Mouse (Mus musculus): ENCODE results near the gene Asgr1. TPM values are rescaled to one million over a fixed set of nuclear protein-coding genes. Genes with fewer than 3 reads are reported as not detected.

Asgr1 gene
- total and polyA plus RNA-seq, 3 experiments, result not detected

GRCm38 (mm10) chr11:70103701-70104315 lies 49.9 kb downstream of the Asgr1 start:
- H3K4me2 ChIP-seq (ENCODE audit: insufficient read depth, low read depth, poor library complexity, severe bottlenecking), result no peak overlapping the region
- DNase-seq (ENCODE audit: extremely low read depth), result no peak
- H3K79me2 ChIP-seq (replicated peaks; ENCODE audit: control insufficient read depth, extremely low read depth, insufficient read depth, poor library complexity, severe bottlenecking), result no peaks in the 10 kb centered on the region
- H3K36me3 ChIP-seq (replicated peaks in 1 of 2; ENCODE audit: control insufficient read depth in 1 of 2, insufficient read depth in 1 of 2, low read length in 1 of 2), result no peaks in the 10 kb centered on the region
- TF ChIP-seq MAZ (IDR thresholded peaks at IDR 0.05; ENCODE audit: low read depth, low read length), result no peak
- no peak for TF ChIP-seq CHD2 (IDR thresholded peaks at IDR 0.05; ENCODE audit: low read length)
- no peak for TF ChIP-seq NELFE (IDR thresholded peaks at IDR 0.05; ENCODE audit: low read depth, low read length)
- H3K4me1 ChIP-seq (ENCODE audit: control insufficient read depth in 1 of 2, insufficient read depth in 2 of 2), result no peaks in the 10 kb centered on the region; a peak in 1 of 4 replicates
- no peak overlapping the region for H3K9ac ChIP-seq (ENCODE audit: insufficient read depth, low read depth)
- H3K27ac ChIP-seq (ENCODE audit: insufficient read depth, low read depth), result no peak overlapping the region
- H3K27me3 ChIP-seq (replicated peaks), result peaks cover 24% of the 10 kb centered on the region
- in situ Hi-C loops (cut with MboI; ENCODE audit: low pct_ligation_motif_present, low pct_unique_long_range_greater_than_20kb, low sequenced_read_pairs), result no loop called here
- H3K4me3 ChIP-seq (replicated peaks in 1 of 3; ENCODE audit: low read depth in 2 of 3, low read length in 2 of 3, poor library complexity in 1 of 3), result no peak overlapping the region
- peaks cover 4% of the 10 kb centered on the region for H3K9me3 ChIP-seq (replicated peaks; ENCODE audit: low read length)
- dilution Hi-C loops (cut with MboI; ENCODE audit: extremely low pct_ligation_motif_present, extremely low pct_unique_long_range_greater_than_20kb, low sequenced_read_pairs), result no loop called here

- H3K27ac ChIP-seq (ENCODE audit: insufficient read depth, low read depth), result no peak overlapping the region
- peaks cover 5% of the 10 kb centered on the region for H3K9me3 ChIP-seq (replicated peaks; ENCODE audit: low read length)
- H3K27me3 ChIP-seq (replicated peaks), result peaks cover 5% of the 10 kb centered on the region
- no peaks in the 10 kb centered on the region; a peak in 1 of 4 replicates for H3K4me1 ChIP-seq (ENCODE audit: control insufficient read depth in 1 of 2, insufficient read depth in 2 of 2)
- no peaks in the 10 kb centered on the region for H3K36me3 ChIP-seq (replicated peaks in 1 of 2; ENCODE audit: control insufficient read depth in 1 of 2, insufficient read depth in 1 of 2, low read length in 1 of 2)
- no peak overlapping the region for H3K4me3 ChIP-seq (replicated peaks in 1 of 3; ENCODE audit: low read depth in 2 of 3, low read length in 2 of 3, poor library complexity in 1 of 3)
- in situ Hi-C loops (cut with MboI; ENCODE audit: low pct_ligation_motif_present, low pct_unique_long_range_greater_than_20kb, low sequenced_read_pairs), result no loop called here
- dilution Hi-C loops (cut with MboI; ENCODE audit: extremely low pct_ligation_motif_present, extremely low pct_unique_long_range_greater_than_20kb, low sequenced_read_pairs), result no loop called here
- no peak for DNase-seq (ENCODE audit: extremely low read depth)
- H3K79me2 ChIP-seq (replicated peaks; ENCODE audit: control insufficient read depth, extremely low read depth, insufficient read depth, poor library complexity, severe bottlenecking), result no peaks in the 10 kb centered on the region
- no peak overlapping the region for H3K4me2 ChIP-seq (ENCODE audit: insufficient read depth, low read depth, poor library complexity, severe bottlenecking)
- H3K9ac ChIP-seq (ENCODE audit: insufficient read depth, low read depth), result no peak overlapping the region
- TF ChIP-seq MEF2A (IDR thresholded peaks at IDR 0.05; ENCODE audit: borderline replicate concordance, low read depth, low read length) (no peak), NELFE (IDR thresholded peaks at IDR 0.05; ENCODE audit: low read depth, low read length) (no peak), ZKSCAN1 (IDR thresholded peaks at IDR 0.05; ENCODE audit: borderline replicate concordance, low read depth, low read length) (no peak), GABPA (IDR thresholded peaks at IDR 0.05; ENCODE audit: insufficient replicate concordance, low read depth, low read length) (no peak), CHD1 (IDR thresholded peaks at IDR 0.05; ENCODE audit: low read depth, low read length) (no peak), TBP (conservative IDR thresholded peaks at IDR 0.05; ENCODE audit: low read depth, low read length) (no peak)
These were observed 53.2 kb downstream of the Asgr1 start for GRCm38 (mm10) chr11:70107085-70107484.

Other genes with a start within 250 kb of the Asgr1 start
Only the 20 nearest of the 35 such genes appear.
- gene Acap1, start 158.5 kb upstream of the Asgr1 start, total RNA-seq (2012; rRNA removed), result 38.9 and 39.6 TPM in 2 replicates
- gene Acap1, start 158.5 kb upstream of the Asgr1 start, total RNA-seq (2014; rRNA removed), result 58.2 and 66.2 TPM in 2 replicates
- 66.7 and 70.9 TPM in 2 replicates for gene Acap1, start 158.5 kb upstream of the Asgr1 start, polyA plus RNA-seq (2012; ENCODE audit: insufficient read length, low read depth)
- gene 2810408A11Rik, start 153.1 kb upstream of the Asgr1 start, total RNA-seq (2012; rRNA removed), result 0.34 and 0.59 TPM in 2 replicates
- gene 2810408A11Rik, start 153.1 kb upstream of the Asgr1 start, total RNA-seq (2014; rRNA removed), result 0.35 and 0.86 TPM in 2 replicates
- gene 2810408A11Rik, start 153.1 kb upstream of the Asgr1 start, polyA plus RNA-seq (2012; ENCODE audit: insufficient read length, low read depth), result 0.33 and 0.41 TPM in 2 replicates
- 51.0 and 56.1 TPM in 2 replicates for gene Neurl4, start 153.0 kb upstream of the Asgr1 start, total RNA-seq (2012; rRNA removed)
- gene Neurl4, start 153.0 kb upstream of the Asgr1 start, total RNA-seq (2014; rRNA removed), result 21.4 and 22.9 TPM in 2 replicates
- gene Neurl4, start 153.0 kb upstream of the Asgr1 start, polyA plus RNA-seq (2012; ENCODE audit: insufficient read length, low read depth), result 40.1 and 46.2 TPM in 2 replicates
- gene Gps2, start 140.2 kb upstream of the Asgr1 start, total RNA-seq (2012; rRNA removed), result 29.4 and 35.9 TPM in 2 replicates
- gene Gps2, start 140.2 kb upstream of the Asgr1 start, total RNA-seq (2014; rRNA removed), result 25.0 and 27.4 TPM in 2 replicates
- gene Gps2, start 140.2 kb upstream of the Asgr1 start, polyA plus RNA-seq (2012; ENCODE audit: insufficient read length, low read depth), result 69.2 and 73.6 TPM in 2 replicates
- 1,419 and 1,651 TPM in 2 replicates for gene Eif5a, start 132.1 kb upstream of the Asgr1 start, total RNA-seq (2012; rRNA removed)
- 2,535 and 2,729 TPM in 2 replicates for gene Eif5a, start 132.1 kb upstream of the Asgr1 start, total RNA-seq (2014; rRNA removed)
- gene Eif5a, start 132.1 kb upstream of the Asgr1 start, polyA plus RNA-seq (2012; ENCODE audit: insufficient read length, low read depth), result 3,314 and 3,421 TPM in 2 replicates
- 0.25 TPM in 1 of 2 replicates, not detected in the other for gene Ybx2, start 118.3 kb upstream of the Asgr1 start, total RNA-seq (2012; rRNA removed)
- not detected in 2 replicates for gene Ybx2, start 118.3 kb upstream of the Asgr1 start, total RNA-seq (2014; rRNA removed)
- 0.39 TPM in 1 of 2 replicates, not detected in the other for gene Ybx2, start 118.3 kb upstream of the Asgr1 start, polyA plus RNA-seq (2012; ENCODE audit: insufficient read length, low read depth)
- gene Slc2a4, start 105.9 kb upstream of the Asgr1 start, total RNA-seq (2012; rRNA removed), result 2.2 and 2.6 TPM in 2 replicates
- gene Slc2a4, start 105.9 kb upstream of the Asgr1 start, total RNA-seq (2014; rRNA removed), result 3.1 and 3.8 TPM in 2 replicates
- gene Slc2a4, start 105.9 kb upstream of the Asgr1 start, polyA plus RNA-seq (2012; ENCODE audit: insufficient read length, low read depth), result 2.3 and 2.4 TPM in 2 replicates
- gene Cldn7, start 89.3 kb upstream of the Asgr1 start, total RNA-seq (2012; rRNA removed), result not detected in 2 replicates
- gene Cldn7, start 89.3 kb upstream of the Asgr1 start, total RNA-seq (2014; rRNA removed), result not detected in 2 replicates
- not detected in 2 replicates for gene Cldn7, start 89.3 kb upstream of the Asgr1 start, polyA plus RNA-seq (2012; ENCODE audit: insufficient read length, low read depth)
- 61.8 and 66.7 TPM in 2 replicates for gene Ctdnep1, start 72.9 kb upstream of the Asgr1 start, total RNA-seq (2012; rRNA removed)
- gene Ctdnep1, start 72.9 kb upstream of the Asgr1 start, total RNA-seq (2014; rRNA removed), result 37.7 and 42.9 TPM in 2 replicates
- gene Ctdnep1, start 72.9 kb upstream of the Asgr1 start, polyA plus RNA-seq (2012; ENCODE audit: insufficient read length, low read depth), result 143 and 171 TPM in 2 replicates
- gene Elp5, start 71.6 kb upstream of the Asgr1 start, total RNA-seq (2012; rRNA removed), result 95.9 and 115 TPM in 2 replicates
- 111 and 119 TPM in 2 replicates for gene Elp5, start 71.6 kb upstream of the Asgr1 start, total RNA-seq (2014; rRNA removed)
- 177 and 182 TPM in 2 replicates for gene Elp5, start 71.6 kb upstream of the Asgr1 start, polyA plus RNA-seq (2012; ENCODE audit: insufficient read length, low read depth)
- gene Gabarap, start 62.9 kb upstream of the Asgr1 start, total RNA-seq (2012; rRNA removed), result 182 and 189 TPM in 2 replicates
- 187 and 213 TPM in 2 replicates for gene Gabarap, start 62.9 kb upstream of the Asgr1 start, total RNA-seq (2014; rRNA removed)
- gene Gabarap, start 62.9 kb upstream of the Asgr1 start, polyA plus RNA-seq (2012; ENCODE audit: insufficient read length, low read depth), result 352 and 386 TPM in 2 replicates
- gene Phf23, start 58.3 kb upstream of the Asgr1 start, total RNA-seq (2012; rRNA removed), result 67.2 and 81.8 TPM in 2 replicates
- 65.2 and 69.0 TPM in 2 replicates for gene Phf23, start 58.3 kb upstream of the Asgr1 start, total RNA-seq (2014; rRNA removed)
- 93.2 and 99.8 TPM in 2 replicates for gene Phf23, start 58.3 kb upstream of the Asgr1 start, polyA plus RNA-seq (2012; ENCODE audit: insufficient read length, low read depth)
- gene Dvl2, start 53.5 kb upstream of the Asgr1 start, total RNA-seq (2012; rRNA removed), result 27.3 and 30.6 TPM in 2 replicates
- 15.1 and 15.7 TPM in 2 replicates for gene Dvl2, start 53.5 kb upstream of the Asgr1 start, total RNA-seq (2014; rRNA removed)
- 25.3 and 27.1 TPM in 2 replicates for gene Dvl2, start 53.5 kb upstream of the Asgr1 start, polyA plus RNA-seq (2012; ENCODE audit: insufficient read length, low read depth)
- gene Acadvl, start 38.7 kb upstream of the Asgr1 start, total RNA-seq (2012; rRNA removed), result 137 and 148 TPM in 2 replicates
- gene Acadvl, start 38.7 kb upstream of the Asgr1 start, total RNA-seq (2014; rRNA removed), result 81.8 and 86.6 TPM in 2 replicates
- gene Acadvl, start 38.7 kb upstream of the Asgr1 start, polyA plus RNA-seq (2012; ENCODE audit: insufficient read length, low read depth), result 76.9 and 86.4 TPM in 2 replicates
- gene Dlg4, start 37.1 kb upstream of the Asgr1 start, total RNA-seq (2012; rRNA removed), result 9.8 and 15.3 TPM in 2 replicates
- gene Dlg4, start 37.1 kb upstream of the Asgr1 start, total RNA-seq (2014; rRNA removed), result 6.1 and 7.3 TPM in 2 replicates
- 6.8 and 9.3 TPM in 2 replicates for gene Dlg4, start 37.1 kb upstream of the Asgr1 start, polyA plus RNA-seq (2012; ENCODE audit: insufficient read length, low read depth)
- 0.17 TPM in 1 of 2 replicates, not detected in the other for gene Asgr2, start 38.6 kb downstream of the Asgr1 start, total RNA-seq (2012; rRNA removed)
- not detected in 2 replicates for gene Asgr2, start 38.6 kb downstream of the Asgr1 start, total RNA-seq (2014; rRNA removed)
- 0.19 and 0.39 TPM in 2 replicates for gene Asgr2, start 38.6 kb downstream of the Asgr1 start, polyA plus RNA-seq (2012; ENCODE audit: insufficient read length, low read depth)
- gene Mgl2, start 76.2 kb downstream of the Asgr1 start, total RNA-seq (2012; rRNA removed), result 0.08 TPM in 1 of 2 replicates, not detected in the other
- gene Mgl2, start 76.2 kb downstream of the Asgr1 start, total RNA-seq (2014; rRNA removed), result not detected in 2 replicates
- not detected in 2 replicates for gene Mgl2, start 76.2 kb downstream of the Asgr1 start, polyA plus RNA-seq (2012; ENCODE audit: insufficient read length, low read depth)
- 0.21 TPM in 1 of 2 replicates, not detected in the other for gene Clec10a, start 102.1 kb downstream of the Asgr1 start, total RNA-seq (2012; rRNA removed)
- not detected in 2 replicates for gene Clec10a, start 102.1 kb downstream of the Asgr1 start, total RNA-seq (2014; rRNA removed)
- gene Clec10a, start 102.1 kb downstream of the Asgr1 start, polyA plus RNA-seq (2012; ENCODE audit: insufficient read length, low read depth), result not detected in 2 replicates
- gene Slc16a11, start 158.7 kb downstream of the Asgr1 start, total RNA-seq (2012; rRNA removed), result 0.51 and 0.55 TPM in 2 replicates
- not detected in 2 replicates for gene Slc16a11, start 158.7 kb downstream of the Asgr1 start, total RNA-seq (2014; rRNA removed)
- 2.3 and 3.2 TPM in 2 replicates for gene Slc16a11, start 158.7 kb downstream of the Asgr1 start, polyA plus RNA-seq (2012; ENCODE audit: insufficient read length, low read depth)
- gene Slc16a13, start 167.0 kb downstream of the Asgr1 start, total RNA-seq (2012; rRNA removed), result 8.4 and 9.3 TPM in 2 replicates
- gene Slc16a13, start 167.0 kb downstream of the Asgr1 start, total RNA-seq (2014; rRNA removed), result 12.0 and 13.8 TPM in 2 replicates
- gene Slc16a13, start 167.0 kb downstream of the Asgr1 start, polyA plus RNA-seq (2012; ENCODE audit: insufficient read length, low read depth), result 19.0 and 21.1 TPM in 2 replicates